Mouse (Mus musculus) intestine, postnatal 0 days (tissue): ENCODE results near the gene Dcp1a. TPM values are rescaled to one million over a fixed set of nuclear protein-coding genes. Genes with fewer than 3 reads are reported as not detected.
A peak's percentile ranks its signal among the peaks of the same experiment; 100 is the strongest.

Experiments used
- ATAC-seq: fragments of 200-750 bp; cut with Nextera tagmentation; 2 replicates; pipeline ENCODE4 v1.8.0; 2017; ENCODE audit warnings: mild to moderate bottlenecking, moderate TSS enrichment, moderate library complexity
- H3K27ac ChIP-seq: fragments of 300-500 bp; sonication (generic); 2 replicates; pipeline ENCODE4 v1.5.1; 2014; ENCODE audit warnings: mild to moderate bottlenecking, low read depth, low read length, moderate library complexity
- H3K27me3 ChIP-seq: fragments of 300-500 bp; sonication (generic); replicated peaks from 2 replicates; pipeline ENCODE4 v1.6.1; 2014; ENCODE audit warnings: low read length, mixed read lengths; ENCODE audit not compliant: control insufficient read depth, insufficient read depth
- H3K36me3 ChIP-seq: fragments of 300-500 bp; sonication (generic); 2 replicates; pipeline ENCODE4 v1.6.1; 2014; ENCODE audit warnings: mild to moderate bottlenecking, moderate library complexity; ENCODE audit not compliant: control insufficient read depth, insufficient read depth
- H3K4me1 ChIP-seq: fragments of 300-500 bp; sonication (generic); replicated peaks from 2 replicates; pipeline ENCODE4 v1.6.1; 2014; ENCODE audit warnings: antibody characterized with exemption, low read length, mixed read lengths; ENCODE audit not compliant: control insufficient read depth, insufficient read depth
- H3K4me2 ChIP-seq: fragments of 300-500 bp; sonication (generic); replicated peaks from 2 replicates; pipeline ENCODE4 v1.6.1; 2014; ENCODE audit warnings: low read depth, mild to moderate bottlenecking, moderate library complexity
- H3K4me3 ChIP-seq: fragments of 300-500 bp; sonication (generic); 2 replicates; pipeline ENCODE4 v1.5.1; 2014; ENCODE audit warnings: low read depth, low read length
- H3K9ac ChIP-seq: fragments of 300-500 bp; sonication (generic); 2 replicates; pipeline ENCODE4 v1.6.1; 2014; ENCODE audit warnings: mild to moderate bottlenecking, low read depth, low read length
- H3K9me3 ChIP-seq: fragments of 300-500 bp; sonication (generic); 2 replicates; pipeline ENCODE4 v1.6.1; 2016; ENCODE audit warnings: mixed run types; ENCODE audit not compliant: control insufficient read depth
- CTCF ChIP-seq: sonication (generic); IDR thresholded peaks from 2 replicates; pipeline ENCODE4 v1.5.1; 2016; ENCODE audit warnings: low read depth, mild to moderate bottlenecking, control low read depth, antibody characterized with exemption, moderate library complexity
- WGBS: fragments of 180-500 bp; shearing (Covaris S2); extraction: QIAGEN DNeasy Blood & Tissue Kit; methylation state at CpG from one replicate; pipeline ENCODE4 v1.1.7; 2014; 5-methylcytosine and 5-hydroxymethylcytosine counted together
- polyA plus RNA-seq: library from polyadenylated mRNA; unstranded; fragments of >200 nt; fragmentation: Nextera tagmentation; extraction: Ambion mirVana; gene quantifications from 2 replicates; pipeline ENCODE4 v1.2.1, GENCODE M21; 2015

Dcp1a gene
- polyA plus RNA-seq = 5.6 and 6.4 TPM in 2 replicates

DNA sequence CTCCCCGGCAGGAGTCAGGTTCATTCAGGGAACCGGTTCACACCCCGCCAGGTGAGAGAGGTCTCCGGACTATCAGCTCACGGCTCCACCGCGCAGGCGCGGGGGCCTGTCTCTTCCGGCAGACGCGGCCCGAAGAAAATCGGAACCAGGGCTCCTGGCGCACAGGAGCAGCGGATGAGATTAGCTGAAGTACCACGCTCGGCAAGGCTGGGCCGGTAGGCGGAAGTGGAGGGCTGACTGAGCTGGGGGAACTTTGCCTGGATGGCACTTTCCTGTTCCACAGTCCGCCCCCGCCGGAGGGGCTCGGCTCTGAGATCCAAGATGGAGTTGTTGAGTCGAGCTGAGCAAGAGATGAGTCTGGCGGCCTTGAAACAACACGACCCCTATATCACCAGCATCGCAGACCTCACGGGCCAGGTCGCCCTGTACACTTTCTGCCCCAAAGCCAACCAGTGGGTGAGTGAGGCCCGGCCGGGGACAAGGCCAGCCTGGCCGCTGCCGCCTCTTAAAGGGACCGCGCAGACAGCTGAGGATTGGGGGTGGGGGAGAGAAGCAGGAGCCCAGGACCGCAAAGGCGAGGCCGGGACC lies at the start of gene Dcp1a:
Gene Dcp1a (plus strand): TSS at position 175 of the 588 bp plus-strand sequence.
- Histone ChIP-seq H3K9me3 (no peaks in the 10 kb centered on the region), H3K4me2 (peak within 1 kb of the TSS; percentile 72), H3K27ac (peak within 1 kb of the TSS; percentile 67), H3K9ac (peak within 1 kb of the TSS; percentile 70), H3K4me1 (0 out of 2 replicates have a peak, but pooled peaks cover 3% of the 10 kb centered on the region), H3K27me3 (no peaks in the 10 kb centered on the region), H3K4me3 (peak within 1 kb of the TSS; percentile 82), H3K36me3 (peaks cover 20% of the 10 kb centered on the region)
- TF ChIP-seq CTCF = peak; percentile 41; the same call in 1 of the 2 replicates
- peak; percentile 99 for ATAC-seq
- WGBS = under 1% methylated on average over 39 of the region's 39 CpGs

DNA sequence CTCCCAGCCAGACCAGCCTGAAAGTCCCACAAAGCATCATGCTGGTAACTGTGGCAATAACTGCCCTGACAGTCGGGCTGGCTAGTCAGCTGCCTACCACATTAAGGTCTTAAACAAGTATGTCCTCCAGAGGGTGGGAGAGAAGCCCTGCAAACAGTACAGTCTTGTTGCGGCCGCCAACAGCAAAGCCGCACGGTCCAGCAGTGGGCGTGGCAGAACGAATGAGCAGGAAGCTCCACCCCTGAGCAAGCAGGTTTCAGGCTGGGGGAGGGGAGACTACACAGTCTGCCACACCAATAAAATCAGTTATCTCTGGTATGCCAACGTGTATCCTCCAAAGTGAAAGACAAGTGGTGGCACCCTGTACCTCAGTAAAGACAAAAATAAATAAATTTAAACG lies 49.7 kb upstream of the Dcp1a start:
- TF ChIP-seq CTCF = no peak
- no peaks in the 10 kb centered on the region for H3K27me3 ChIP-seq
- no peak overlapping the region for H3K27ac ChIP-seq
- H3K4me3 ChIP-seq = no peak overlapping the region
- no peaks in the 10 kb centered on the region for H3K4me1 ChIP-seq
- H3K36me3 ChIP-seq = no peaks in the 10 kb centered on the region
- WGBS = 40% methylated on average over 9 of the region's 9 CpGs
- H3K9me3 ChIP-seq = no peaks in the 10 kb centered on the region
- H3K9ac ChIP-seq = no peak overlapping the region
- ATAC-seq = no peak
- peak overlapping the region; percentile 45; the same call in 1 of the 2 replicates for H3K4me2 ChIP-seq

DNA sequence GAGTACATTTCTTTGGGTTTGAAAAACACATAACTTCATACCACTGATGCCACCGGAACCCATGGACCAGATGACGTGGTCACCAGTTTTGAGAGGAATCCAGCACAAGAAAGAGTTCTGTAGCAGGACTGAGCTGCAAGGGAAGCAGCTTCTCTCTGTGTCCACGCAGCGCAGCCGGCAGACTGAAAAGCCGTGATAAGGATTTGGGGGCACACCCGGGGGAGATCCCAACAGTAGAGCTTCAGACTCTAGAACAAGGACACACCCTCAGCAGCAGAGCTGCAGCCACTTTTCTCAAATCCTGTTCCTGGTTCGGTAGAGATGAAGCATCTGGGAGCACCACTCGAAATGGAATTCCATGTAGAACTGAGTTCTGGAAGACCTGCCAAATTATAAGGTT lies 49.3 kb upstream of the Dcp1a start:
- WGBS = 80% methylated on average over 9 of the region's 9 CpGs
- Histone ChIP-seq H3K36me3 (no peaks in the 10 kb centered on the region), H3K9ac (no peak overlapping the region), H3K27ac (no peak overlapping the region), H3K4me1 (no peaks in the 10 kb centered on the region), H3K27me3 (no peaks in the 10 kb centered on the region), H3K9me3 (no peaks in the 10 kb centered on the region), H3K4me2 (0 out of 2 replicates have a peak overlapping the region, but pooled peaks have one; percentile 45), H3K4me3 (no peak overlapping the region)
- ATAC-seq = no peak
- TF ChIP-seq CTCF = no peak

DNA sequence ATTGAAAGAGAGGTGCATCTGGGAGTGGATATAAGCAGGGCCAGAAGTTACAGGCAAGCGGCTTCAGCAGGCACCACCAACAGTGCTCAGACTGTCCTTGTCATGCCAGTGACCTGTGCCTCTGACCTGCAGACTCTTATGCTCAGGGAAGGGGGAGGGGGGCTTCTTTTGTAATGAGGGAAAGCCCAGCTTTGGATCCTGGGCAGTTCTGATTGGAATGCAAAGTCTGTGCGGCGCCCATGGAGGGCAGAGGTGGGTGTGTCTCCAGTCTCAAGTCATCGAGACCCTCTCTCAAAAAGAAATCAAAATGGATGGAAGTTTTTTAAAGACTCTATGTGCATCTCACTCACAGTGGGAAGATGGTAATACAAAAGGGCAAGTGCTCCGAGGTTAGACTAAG lies 48.9 kb upstream of the Dcp1a start:
- TF ChIP-seq CTCF = no peak
- no peak overlapping the region for H3K4me2 ChIP-seq
- 84% methylated on average over 5 of the region's 5 CpGs for WGBS
- H3K4me3 ChIP-seq = no peak overlapping the region
- H3K9ac ChIP-seq = no peak overlapping the region
- no peak for ATAC-seq
- no peaks in the 10 kb centered on the region for H3K4me1 ChIP-seq
- no peaks in the 10 kb centered on the region for H3K36me3 ChIP-seq
- no peaks in the 10 kb centered on the region for H3K9me3 ChIP-seq
- no peak overlapping the region for H3K27ac ChIP-seq
- H3K27me3 ChIP-seq = no peaks in the 10 kb centered on the region

DNA sequence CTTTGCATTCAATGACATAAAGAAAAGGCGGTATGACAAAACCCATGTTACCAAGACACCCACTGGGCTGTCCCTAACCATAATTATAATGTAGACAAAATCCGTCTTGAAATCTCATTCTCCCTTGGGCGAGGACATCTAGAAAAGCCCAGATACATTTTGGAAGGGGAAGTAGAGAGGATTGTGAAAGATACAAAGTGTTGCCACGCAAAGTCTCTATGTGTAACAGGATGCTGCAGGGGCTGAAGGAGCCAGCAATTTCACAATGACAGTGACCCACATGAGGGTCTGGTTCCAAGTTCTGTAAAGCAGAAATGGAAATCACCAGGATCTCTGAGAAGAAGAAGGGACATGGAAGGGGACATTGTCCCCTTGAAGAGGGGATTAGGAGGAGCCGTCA lies 44.0 kb upstream of the Dcp1a start:
- ATAC-seq = no peak
- Histone ChIP-seq H3K4me3 (no peak overlapping the region), H3K4me1 (no peaks in the 10 kb centered on the region), H3K27me3 (no peaks in the 10 kb centered on the region), H3K4me2 (no peak overlapping the region), H3K9ac (no peak overlapping the region), H3K27ac (no peak overlapping the region), H3K9me3 (no peaks in the 10 kb centered on the region), H3K36me3 (no peaks in the 10 kb centered on the region)
- 88% methylated on average over 5 of the region's 5 CpGs for WGBS
- TF ChIP-seq CTCF = no peak

DNA sequence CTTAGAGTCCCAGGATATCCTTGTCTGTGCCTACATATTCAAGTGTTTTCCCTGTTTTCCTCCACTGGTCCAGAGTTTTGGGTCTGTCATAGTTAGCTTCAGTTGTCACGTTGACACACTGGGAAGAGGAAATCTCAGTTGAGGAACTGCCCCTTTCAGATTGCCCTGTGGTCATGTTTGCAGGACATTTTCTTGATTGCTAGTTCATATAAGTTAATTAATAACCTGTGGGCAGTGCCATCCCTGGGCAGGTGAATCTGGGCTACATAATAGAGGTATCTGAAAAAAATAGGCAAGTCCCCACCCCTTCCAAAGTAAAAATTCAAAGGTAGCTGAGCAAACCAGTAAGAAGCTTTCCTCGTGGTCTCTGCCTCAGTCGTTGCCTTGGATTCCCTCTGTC lies 39.4 kb upstream of the Dcp1a start:
- Histone ChIP-seq H3K27me3 (no peaks in the 10 kb centered on the region), H3K9me3 (no peaks in the 10 kb centered on the region), H3K4me3 (no peak overlapping the region), H3K27ac (no peak overlapping the region), H3K4me2 (no peak overlapping the region), H3K36me3 (no peaks in the 10 kb centered on the region), H3K4me1 (no peaks in the 10 kb centered on the region), H3K9ac (no peak overlapping the region)
- WGBS = 33% methylated on average over 3 of the region's 3 CpGs
- ATAC-seq = 0 out of 2 replicates have a peak, but pooled peaks have one; percentile 31
- TF ChIP-seq CTCF = no peak
